Mouse (Mus musculus) CH12F3 (cell line): ENCODE measurements around the gene Fam19a3.
"Not testable (repeated sequence)": the region's sequence is repeated elsewhere in the genome, so short reads cannot be mapped to it uniquely, and the experiment has no call there.

Experiments used
- in situ Hi-C: fragments of 300-500 bp; cut with MboI; formaldehyde crosslinking; loops from 2 replicates; pipeline ENCODE4 v1.14.3; 2020; ENCODE audit warnings: low sequenced_read_pairs

Fam19a3 gene

GRCm38 (mm10) chr3:104781471-104781903, at the start of gene Fam19a3:
Fam19a3 (minus strand) TSS chr3:104781840.
- in situ Hi-C loops = no loop called here

GRCm38 (mm10) chr3:104822413-104822812, 40.8 kb upstream of the Fam19a3 start:
- in situ Hi-C loops = no loop called here

GRCm38 (mm10) chr3:104820426-104820825, 38.8 kb upstream of the Fam19a3 start:
- in situ Hi-C loops = no loop called here

GRCm38 (mm10) chr3:104818749-104819134, 37.1 kb upstream of the Fam19a3 start:
- in situ Hi-C loops = no loop called here

GRCm38 (mm10) chr3:104817991-104818748, 36.5 kb upstream of the Fam19a3 start, which contains the start of gene Mov10:
Mov10 (minus strand) TSS chr3:104818563.
- in situ Hi-C loops = no loop called here

- in situ Hi-C loops = no loop called here
Observed at GRCm38 (mm10) chr3:104817481-104817990, 35.9 kb upstream of the Fam19a3 start.

- in situ Hi-C loops = no loop called here
Observed at GRCm38 (mm10) chr3:104816130-104816529, 34.5 kb upstream of the Fam19a3 start.

- in situ Hi-C loops = no loop called here
Observed at GRCm38 (mm10) chr3:104815346-104815745, 33.7 kb upstream of the Fam19a3 start.

- in situ Hi-C loops = no loop called here
Observed at GRCm38 (mm10) chr3:104814746-104815145, 33.1 kb upstream of the Fam19a3 start.

- in situ Hi-C loops = not testable (repeated sequence)
Observed at GRCm38 (mm10) chr3:104813227-104813626, 31.6 kb upstream of the Fam19a3 start.

- in situ Hi-C loops = no loop called here
Observed at GRCm38 (mm10) chr3:104812254-104812653, 30.6 kb upstream of the Fam19a3 start.

GRCm38 (mm10) chr3:104811752-104812151, 30.1 kb upstream of the Fam19a3 start:
- in situ Hi-C loops = no loop called here

- in situ Hi-C loops = no loop called here
Observed at GRCm38 (mm10) chr3:104805539-104805938, 23.9 kb upstream of the Fam19a3 start.

GRCm38 (mm10) chr3:104804312-104804711, 22.7 kb upstream of the Fam19a3 start:
- in situ Hi-C loops = no loop called here

- in situ Hi-C loops = no loop called here
Observed at GRCm38 (mm10) chr3:104801481-104801880, 19.8 kb upstream of the Fam19a3 start.

GRCm38 (mm10) chr3:104800681-104801080, 19.0 kb upstream of the Fam19a3 start:
- in situ Hi-C loops = no loop called here

GRCm38 (mm10) chr3:104796430-104797082, 14.9 kb upstream of the Fam19a3 start:
- in situ Hi-C loops = no loop called here

- in situ Hi-C loops = no loop called here
Observed at GRCm38 (mm10) chr3:104795661-104796340, 14.2 kb upstream of the Fam19a3 start.

- in situ Hi-C loops = no loop called here
Observed at GRCm38 (mm10) chr3:104794953-104795470, 13.4 kb upstream of the Fam19a3 start.

GRCm38 (mm10) chr3:104793871-104794828, 12.5 kb upstream of the Fam19a3 start:
- in situ Hi-C loops = no loop called here
